Mouse (Mus musculus): ENCODE measurements around the gene Ankrd55. TPM values are rescaled to one million over a fixed set of nuclear protein-coding genes. Genes with fewer than 3 reads are reported as not detected.

Gene Ankrd55
- polyA plus RNA-seq, 1 experiment from 2014 or later: 0.36 TPM

DNA sequence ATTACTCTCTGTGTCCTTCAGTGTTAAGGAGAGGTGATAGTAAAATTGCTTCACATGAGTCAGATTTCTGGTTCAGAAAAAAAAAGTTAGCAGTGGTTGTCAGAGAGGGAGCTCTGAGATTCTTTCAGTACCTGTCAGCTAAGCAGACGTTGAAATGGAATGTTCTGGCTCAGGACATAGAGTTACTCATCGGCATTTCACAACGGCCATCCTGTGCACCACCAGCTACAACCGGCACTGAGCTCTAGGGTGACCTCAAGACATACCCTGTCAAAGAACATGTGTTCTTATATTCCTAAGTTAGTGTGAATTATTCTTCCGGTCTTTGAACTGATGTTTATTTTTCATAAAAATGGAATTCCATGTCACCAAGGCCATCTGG, 55.4 kb downstream of the Ankrd55 start:
- Histone ChIP-seq H3K27ac (ENCODE audit: poor library complexity, severe bottlenecking) (no peak overlapping the region), H3K4me3 (no peak overlapping the region), H3K4me1 (replicated peaks) (peaks cover 10% of the 10 kb centered on the region), H3K9ac (no peak overlapping the region), H3K9me3 (replicated peaks) (no peaks in the 10 kb centered on the region), H3K27me3 (replicated peaks) (no peaks in the 10 kb centered on the region), H3K4me2 (no peak overlapping the region), H3K36me3 (no peaks in the 10 kb centered on the region)
- WGBS: 65% methylated on average over 5 of the region's 5 CpGs
- ATAC-seq (ENCODE audit: insufficient number of reproducible peaks, low FRiP score): no peak

DNA sequence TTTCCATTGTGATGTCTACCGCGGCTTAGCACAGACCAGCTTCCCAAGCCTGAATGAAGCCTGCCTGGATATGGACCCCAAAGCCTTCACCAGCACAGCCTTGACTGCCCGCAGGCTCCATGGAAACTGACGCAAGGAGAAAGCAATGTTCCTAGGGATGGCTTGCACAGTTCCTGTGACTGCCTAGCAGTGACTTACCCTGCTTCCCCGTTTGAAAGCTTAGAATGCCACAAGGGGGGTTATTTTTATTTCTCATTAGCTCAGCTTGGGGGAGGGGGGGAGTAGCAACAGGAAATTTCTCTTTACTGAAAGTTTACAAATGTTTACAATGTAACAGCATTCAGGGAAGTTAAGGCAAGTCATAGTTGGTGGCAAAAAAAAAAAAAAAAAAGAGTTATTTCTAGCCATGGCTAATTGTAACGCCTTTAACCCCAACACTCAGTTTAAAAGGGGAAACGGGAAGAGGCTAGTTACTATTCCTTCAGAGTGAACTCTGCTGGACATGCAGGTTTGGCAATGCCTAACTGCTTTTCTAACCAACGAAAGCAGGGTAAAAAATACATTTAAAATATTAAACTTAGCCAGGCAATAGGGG, 56.1 kb downstream of the Ankrd55 start:
- Histone ChIP-seq H3K27ac (ENCODE audit: poor library complexity, severe bottlenecking) (no peak overlapping the region), H3K4me2 (no peak overlapping the region), H3K27me3 (replicated peaks) (no peaks in the 10 kb centered on the region), H3K4me3 (no peak overlapping the region), H3K9ac (no peak overlapping the region), H3K9me3 (replicated peaks) (no peaks in the 10 kb centered on the region), H3K36me3 (no peaks in the 10 kb centered on the region), H3K4me1 (replicated peaks) (peaks cover 12% of the 10 kb centered on the region)
- ATAC-seq (ENCODE audit: insufficient number of reproducible peaks, low FRiP score): no peak
- 70% methylated on average over 8 of the region's 8 CpGs for WGBS

DNA sequence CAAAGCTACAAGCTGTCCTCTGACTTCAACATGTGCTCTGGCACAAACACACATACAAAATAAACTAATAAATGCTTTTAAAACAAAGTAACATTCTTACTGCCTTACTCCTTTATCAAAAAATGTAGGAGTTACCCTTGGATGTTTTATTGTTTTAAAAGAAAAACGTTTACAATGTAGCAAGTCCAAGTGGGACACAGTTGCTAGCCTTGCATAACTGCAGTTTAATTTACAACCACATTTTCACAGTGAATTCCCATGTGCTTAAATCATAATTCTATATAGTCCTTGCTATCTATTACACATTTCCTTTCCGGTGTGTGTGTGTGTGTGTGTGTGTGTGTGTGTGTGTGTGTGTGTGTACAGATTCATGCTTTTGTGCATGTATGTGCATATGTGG, 57.3 kb downstream of the Ankrd55 start:
- Histone ChIP-seq H3K27me3 (replicated peaks) (no peaks in the 10 kb centered on the region), H3K36me3 (no peaks in the 10 kb centered on the region), H3K4me3 (no peak overlapping the region), H3K27ac (ENCODE audit: poor library complexity, severe bottlenecking) (no peak overlapping the region), H3K9ac (no peak overlapping the region), H3K9me3 (replicated peaks) (no peaks in the 10 kb centered on the region; the same call in 1 of the 2 replicates), H3K4me2 (no peak overlapping the region), H3K4me1 (replicated peaks) (peaks cover 16% of the 10 kb centered on the region)
- 58% methylated on average over 2 of the region's 2 CpGs for WGBS
- no peak for ATAC-seq (ENCODE audit: insufficient number of reproducible peaks, low FRiP score)

DNA sequence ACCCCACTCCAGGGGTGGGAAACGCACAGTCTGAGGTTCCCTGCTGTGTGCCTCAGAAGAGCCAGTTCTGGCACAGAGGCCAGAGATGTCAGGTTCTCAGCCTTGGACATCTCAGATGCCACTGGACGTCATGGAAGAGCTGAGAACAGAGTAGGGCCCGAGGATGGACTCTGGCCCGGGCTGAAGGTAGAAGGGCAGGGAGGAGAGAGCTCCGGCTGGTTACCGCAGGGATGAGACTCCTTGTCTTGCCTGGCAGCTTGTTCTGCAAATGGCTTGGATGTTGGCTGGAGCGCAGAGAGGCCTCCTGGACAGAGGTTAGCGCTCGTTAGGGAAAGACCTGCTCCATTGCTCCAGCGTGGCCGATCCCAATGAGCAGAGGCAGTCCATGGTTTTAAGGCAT, 57.8 kb downstream of the Ankrd55 start:
- Histone ChIP-seq H3K4me2 (no peak overlapping the region), H3K9ac (no peak overlapping the region), H3K27me3 (replicated peaks) (no peaks in the 10 kb centered on the region), H3K27ac (ENCODE audit: poor library complexity, severe bottlenecking) (no peak overlapping the region), H3K9me3 (replicated peaks) (no peaks in the 10 kb centered on the region; the same call in 1 of the 2 replicates), H3K36me3 (no peaks in the 10 kb centered on the region), H3K4me1 (replicated peaks) (peaks cover 16% of the 10 kb centered on the region), H3K4me3 (no peak overlapping the region)
- 83% methylated on average over 11 of the region's 11 CpGs for WGBS
- ATAC-seq (ENCODE audit: insufficient number of reproducible peaks, low FRiP score): no peak

DNA sequence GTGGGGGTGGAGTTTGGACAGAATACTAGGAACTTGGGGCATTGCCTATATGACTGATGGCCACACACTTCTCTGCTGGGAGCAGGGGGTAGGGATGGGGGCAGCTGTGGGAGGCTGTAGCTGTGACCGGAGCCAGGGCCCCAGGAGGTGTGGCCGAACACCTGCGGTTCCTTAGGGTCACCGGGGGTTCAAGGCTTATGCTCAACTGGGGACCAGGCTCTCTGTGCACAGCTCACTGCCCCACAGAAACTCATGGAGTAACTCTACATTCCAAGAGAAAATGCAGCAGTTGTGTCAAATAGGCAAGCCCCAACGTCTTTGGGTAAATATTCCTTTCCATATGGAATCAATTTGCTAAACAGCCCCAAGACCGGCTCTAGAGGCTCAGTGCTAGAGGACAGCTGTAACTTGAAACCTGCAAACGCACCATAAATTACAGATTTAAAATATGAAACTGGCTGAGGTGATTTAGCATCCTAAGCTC, 58.5 kb downstream of the Ankrd55 start:
- 63% methylated on average over 7 of the region's 7 CpGs for WGBS
- Histone ChIP-seq H3K4me2 (no peak overlapping the region), H3K9ac (no peak overlapping the region), H3K36me3 (no peaks in the 10 kb centered on the region), H3K9me3 (replicated peaks) (no peaks in the 10 kb centered on the region; the same call in 1 of the 2 replicates), H3K27me3 (replicated peaks) (no peaks in the 10 kb centered on the region), H3K27ac (ENCODE audit: poor library complexity, severe bottlenecking) (no peak overlapping the region), H3K4me1 (replicated peaks) (peaks cover 16% of the 10 kb centered on the region), H3K4me3 (no peak overlapping the region)
- ATAC-seq (ENCODE audit: insufficient number of reproducible peaks, low FRiP score): no peak

DNA sequence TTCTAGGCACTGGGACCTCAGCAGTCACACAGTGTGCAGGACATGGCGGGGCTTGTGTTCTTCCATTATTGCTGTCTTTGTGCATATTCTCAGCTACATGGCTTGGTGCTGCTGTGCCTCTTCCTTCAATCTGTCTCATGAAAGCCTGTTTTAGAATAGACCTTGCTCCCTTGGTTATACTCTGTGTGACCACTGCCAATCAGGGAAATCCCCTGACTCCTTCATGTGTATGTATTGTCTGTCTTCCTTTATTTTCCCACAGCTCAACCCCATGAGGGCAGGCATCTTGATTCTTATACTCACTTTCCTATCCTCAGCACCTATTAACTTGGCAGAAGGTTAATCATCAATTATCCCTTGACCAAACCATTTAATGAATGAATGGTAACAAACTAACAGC, 60.0 kb downstream of the Ankrd55 start:
- Histone ChIP-seq H3K27ac (ENCODE audit: poor library complexity, severe bottlenecking) (no peak overlapping the region), H3K9ac (no peak overlapping the region), H3K4me2 (no peak overlapping the region), H3K4me1 (replicated peaks) (peaks cover 18% of the 10 kb centered on the region), H3K4me3 (no peak overlapping the region), H3K9me3 (replicated peaks) (no peaks in the 10 kb centered on the region; the same call in none of the 2 replicates), H3K36me3 (no peaks in the 10 kb centered on the region), H3K27me3 (replicated peaks) (no peaks in the 10 kb centered on the region)
- ATAC-seq (ENCODE audit: insufficient number of reproducible peaks, low FRiP score): no peak
- 91% methylated on average over 1 of the region's 1 CpGs for WGBS

DNA sequence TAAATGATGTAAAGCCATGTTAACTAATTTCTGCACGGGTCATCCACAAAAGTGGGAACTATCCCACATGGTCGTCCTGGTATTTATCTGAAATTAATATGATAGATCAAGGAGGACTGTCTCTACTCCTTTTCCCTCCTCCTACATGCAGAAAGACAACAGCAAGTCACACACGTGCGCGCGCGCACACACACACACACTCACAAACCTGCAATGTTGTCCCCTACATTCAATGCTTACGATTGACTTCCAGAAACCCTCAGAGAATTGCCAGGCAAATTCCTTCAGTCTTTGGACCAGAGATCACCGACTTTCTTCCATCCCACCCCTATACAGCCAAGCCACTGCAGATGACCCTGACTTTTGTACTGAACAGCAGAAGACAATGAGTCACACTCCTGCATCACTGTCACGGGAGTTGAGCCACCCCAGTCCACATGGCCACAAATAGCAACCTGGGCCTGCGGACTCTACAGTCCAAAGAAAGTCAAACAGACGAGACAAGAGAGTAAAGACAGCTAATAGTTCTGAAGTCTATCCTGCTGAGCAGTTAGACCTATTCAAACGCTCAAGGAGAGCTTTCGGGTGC, 60.7 kb downstream of the Ankrd55 start:
- ATAC-seq (ENCODE audit: insufficient number of reproducible peaks, low FRiP score): no peak
- H3K4me2 ChIP-seq: no peak overlapping the region
- H3K9me3 ChIP-seq (replicated peaks): no peaks in the 10 kb centered on the region; the same call in none of the 2 replicates
- no peak overlapping the region for H3K27ac ChIP-seq (ENCODE audit: poor library complexity, severe bottlenecking)
- H3K27me3 ChIP-seq (replicated peaks): no peaks in the 10 kb centered on the region
- H3K36me3 ChIP-seq: no peaks in the 10 kb centered on the region
- no peak overlapping the region for H3K9ac ChIP-seq
- peaks cover 19% of the 10 kb centered on the region for H3K4me1 ChIP-seq (replicated peaks)
- H3K4me3 ChIP-seq: no peak overlapping the region
- WGBS: 79% methylated on average over 14 of the region's 14 CpGs

DNA sequence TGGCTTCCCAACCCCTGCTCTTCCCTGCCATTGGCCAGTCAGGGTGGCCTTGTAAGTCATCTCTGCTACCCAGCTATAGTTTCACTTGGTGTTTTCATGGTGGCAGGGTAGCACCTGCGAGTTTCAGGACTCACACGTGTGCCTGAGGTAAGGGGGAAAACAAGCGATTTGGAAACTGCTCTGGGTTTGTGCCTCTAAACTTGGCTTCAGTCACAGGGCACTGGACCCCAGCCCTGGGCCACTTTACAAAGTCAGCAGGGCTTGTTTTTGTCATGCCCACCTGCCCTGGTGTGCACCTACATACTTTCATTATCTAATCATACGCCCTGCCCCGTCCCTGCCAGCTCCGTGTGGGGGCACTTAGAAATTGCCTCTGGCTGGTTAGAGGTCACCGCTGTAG, 61.2 kb downstream of the Ankrd55 start:
- no peak overlapping the region for H3K27ac ChIP-seq (ENCODE audit: poor library complexity, severe bottlenecking)
- no peak for ATAC-seq (ENCODE audit: insufficient number of reproducible peaks, low FRiP score)
- H3K9me3 ChIP-seq (replicated peaks): no peaks in the 10 kb centered on the region; the same call in none of the 2 replicates
- no peaks in the 10 kb centered on the region for H3K27me3 ChIP-seq (replicated peaks)
- no peak overlapping the region for H3K4me3 ChIP-seq
- no peaks in the 10 kb centered on the region for H3K36me3 ChIP-seq
- WGBS: 76% methylated on average over 7 of the region's 7 CpGs
- no peak overlapping the region for H3K9ac ChIP-seq
- no peak overlapping the region for H3K4me2 ChIP-seq
- H3K4me1 ChIP-seq (replicated peaks): peaks cover 21% of the 10 kb centered on the region

DNA sequence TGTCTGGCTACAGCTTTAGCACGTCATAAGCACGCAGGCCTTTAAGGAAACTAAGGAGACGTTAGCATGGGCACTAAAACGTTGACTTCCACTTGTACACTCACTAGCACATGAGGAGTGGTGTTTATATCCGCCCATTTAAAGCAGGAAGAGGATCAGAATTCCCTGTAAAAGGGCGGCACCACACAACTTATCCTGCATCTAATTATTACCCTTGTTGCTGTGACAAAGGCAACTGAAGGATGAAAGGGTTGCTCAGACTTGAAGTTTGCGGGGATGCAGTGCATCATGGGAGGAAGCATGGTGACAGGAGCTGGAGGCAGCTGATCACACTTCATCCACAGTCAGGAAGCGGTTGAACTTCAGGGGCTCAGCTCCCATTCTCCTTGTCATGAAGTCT, 63.7 kb downstream of the Ankrd55 start:
- 67% methylated on average over 8 of the region's 8 CpGs for WGBS
- Histone ChIP-seq H3K27me3 (replicated peaks) (no peaks in the 10 kb centered on the region), H3K4me1 (replicated peaks) (peaks cover 24% of the 10 kb centered on the region), H3K27ac (ENCODE audit: poor library complexity, severe bottlenecking) (no peak overlapping the region), H3K9ac (no peak overlapping the region), H3K4me3 (no peak overlapping the region), H3K4me2 (no peak overlapping the region), H3K9me3 (replicated peaks) (no peaks in the 10 kb centered on the region; the same call in none of the 2 replicates), H3K36me3 (no peaks in the 10 kb centered on the region)
- no peak for ATAC-seq (ENCODE audit: insufficient number of reproducible peaks, low FRiP score)

DNA sequence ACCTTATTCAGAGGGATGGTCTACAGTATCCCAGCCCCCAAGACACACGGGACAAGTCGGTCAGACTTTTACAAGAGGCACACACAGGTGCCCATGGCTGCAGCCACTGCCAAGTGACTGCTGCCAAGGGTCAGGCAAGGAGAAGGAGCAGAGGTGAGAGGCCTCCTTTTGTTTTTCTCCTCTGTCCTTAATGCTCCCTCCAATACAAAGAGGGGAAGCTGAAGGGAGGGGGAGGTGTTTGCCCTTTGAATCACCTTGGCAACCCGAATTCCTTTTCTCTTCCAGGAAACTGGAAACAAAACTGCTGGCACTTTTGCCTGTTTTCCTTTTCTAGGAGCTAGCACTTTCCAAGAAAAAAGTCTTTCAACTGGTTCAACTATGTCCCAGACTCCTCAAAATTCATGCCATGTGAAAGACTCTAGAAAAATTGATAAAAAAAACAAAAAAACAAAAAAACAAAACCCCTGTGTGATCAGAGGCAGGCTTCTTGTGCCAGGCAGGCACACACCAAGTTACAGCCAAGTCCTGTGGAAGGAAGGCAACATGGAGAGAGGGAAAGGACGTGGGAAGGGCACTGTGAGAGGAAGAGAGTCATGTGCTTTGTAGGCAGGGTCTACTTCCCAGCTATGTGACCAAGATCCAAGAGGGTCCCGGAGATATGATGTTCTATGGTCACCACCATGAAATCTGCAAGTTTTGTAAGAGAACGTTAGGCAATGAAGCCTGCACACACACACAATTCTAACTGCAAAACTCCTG, 66.0 kb downstream of the Ankrd55 start:
- WGBS: 42% methylated on average over 6 of the region's 6 CpGs
- Histone ChIP-seq H3K4me3 (no peak overlapping the region), H3K27me3 (replicated peaks) (no peaks in the 10 kb centered on the region), H3K9me3 (replicated peaks) (no peaks in the 10 kb centered on the region; the same call in none of the 2 replicates), H3K36me3 (no peaks in the 10 kb centered on the region), H3K4me1 (replicated peaks) (peaks cover 22% of the 10 kb centered on the region), H3K27ac (ENCODE audit: poor library complexity, severe bottlenecking) (0 out of 2 replicates have a peak overlapping the region, but pooled peaks have one; percentile 5), H3K4me2 (no peak overlapping the region), H3K9ac (no peak overlapping the region)
- ATAC-seq (ENCODE audit: insufficient number of reproducible peaks, low FRiP score): peak; percentile 47; the same call in 1 of the 2 replicates

DNA sequence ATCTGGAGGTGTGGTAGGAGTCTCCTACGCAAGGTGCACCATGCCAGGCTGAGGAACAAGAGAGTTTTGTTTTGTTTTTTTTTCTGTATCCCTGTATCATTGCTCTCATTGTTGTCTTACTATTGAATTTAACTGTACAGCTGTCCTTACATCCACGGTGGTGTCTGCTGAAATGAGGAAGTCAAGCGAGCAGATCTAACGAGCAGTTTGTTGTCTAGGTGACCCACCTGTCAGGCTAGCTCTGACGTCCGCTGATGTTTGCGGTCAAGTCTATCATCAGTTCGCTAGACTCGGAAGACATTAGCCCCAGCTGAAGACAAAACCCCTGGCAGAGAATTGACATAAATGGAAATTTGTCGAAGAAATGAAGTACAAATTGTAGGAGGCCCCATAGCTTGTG, 66.7 kb downstream of the Ankrd55 start:
- Histone ChIP-seq H3K27ac (ENCODE audit: poor library complexity, severe bottlenecking) (0 out of 2 replicates have a peak overlapping the region, but pooled peaks have one; percentile 5), H3K36me3 (no peaks in the 10 kb centered on the region), H3K4me1 (replicated peaks) (peaks cover 18% of the 10 kb centered on the region), H3K9me3 (replicated peaks) (no peaks in the 10 kb centered on the region; the same call in none of the 2 replicates), H3K9ac (no peak overlapping the region), H3K27me3 (replicated peaks) (no peaks in the 10 kb centered on the region), H3K4me3 (no peak overlapping the region), H3K4me2 (no peak overlapping the region)
- no peak for ATAC-seq (ENCODE audit: insufficient number of reproducible peaks, low FRiP score)
- WGBS: 84% methylated on average over 10 of the region's 10 CpGs

Data from heart, embryonic 12.5 days (tissue).